Mouse (Mus musculus) retina, postnatal 7 days (tissue): ENCODE measurements around the gene Fbxl16.

Source experiments
- DNase-seq: peaks from one replicate; pipeline ENCODE4 v3.0.0-alpha.2; 2012; ENCODE audit warnings: low read depth, low spot score

Gene Fbxl16

GRCm38 (mm10) chr17:25842509-25842908 lies 33.6 kb downstream of the Fbxl16 start:
- no peak for DNase-seq

GRCm38 (mm10) chr17:25843122-25843521 lies 34.2 kb downstream of the Fbxl16 start:
- no peak for DNase-seq

- DNase-seq, result no peak
Observed at GRCm38 (mm10) chr17:25843636-25844395, 34.9 kb downstream of the Fbxl16 start.

- peak; percentile 91 for DNase-seq
Observed at GRCm38 (mm10) chr17:25844396-25844901, 35.6 kb downstream of the Fbxl16 start, which contains the start of gene Rhot2. Gene Rhot2, minus strand, starts transcription at chr17:25844851.

- no peak for DNase-seq
Observed at GRCm38 (mm10) chr17:25860229-25860628, 51.3 kb downstream of the Fbxl16 start.

- DNase-seq, result peak; percentile 83
Observed at GRCm38 (mm10) chr17:25860832-25861703, 52.2 kb downstream of the Fbxl16 start, which contains the start of gene Wdr90. Gene Wdr90, minus strand, starts transcription at chr17:25861501.

- no peak for DNase-seq
Observed at GRCm38 (mm10) chr17:25861704-25862612, 53.1 kb downstream of the Fbxl16 start.

- DNase-seq, result no peak
Observed at GRCm38 (mm10) chr17:25863681-25864080, 54.8 kb downstream of the Fbxl16 start.

- DNase-seq, result no peak
Observed at GRCm38 (mm10) chr17:25864311-25864710, 55.4 kb downstream of the Fbxl16 start.

- DNase-seq, result no peak
Observed at GRCm38 (mm10) chr17:25865288-25865687, 56.4 kb downstream of the Fbxl16 start.

GRCm38 (mm10) chr17:25866172-25866571 lies 57.3 kb downstream of the Fbxl16 start:
- no peak for DNase-seq

GRCm38 (mm10) chr17:25867509-25867835 lies 58.6 kb downstream of the Fbxl16 start:
- DNase-seq, result no peak

- no peak for DNase-seq
Observed at GRCm38 (mm10) chr17:25867836-25868600, 59.1 kb downstream of the Fbxl16 start.

- no peak for DNase-seq
Observed at GRCm38 (mm10) chr17:25868601-25869191, 59.8 kb downstream of the Fbxl16 start, which contains the start of gene Mcrip2. Gene Mcrip2, minus strand, starts transcription at chr17:25868764.

- DNase-seq, result no peak
Observed at GRCm38 (mm10) chr17:25869498-25869897, 60.6 kb downstream of the Fbxl16 start.

GRCm38 (mm10) chr17:25869954-25870353 lies 61.1 kb downstream of the Fbxl16 start:
- DNase-seq, result no peak
